In the genomic region with DNA sequence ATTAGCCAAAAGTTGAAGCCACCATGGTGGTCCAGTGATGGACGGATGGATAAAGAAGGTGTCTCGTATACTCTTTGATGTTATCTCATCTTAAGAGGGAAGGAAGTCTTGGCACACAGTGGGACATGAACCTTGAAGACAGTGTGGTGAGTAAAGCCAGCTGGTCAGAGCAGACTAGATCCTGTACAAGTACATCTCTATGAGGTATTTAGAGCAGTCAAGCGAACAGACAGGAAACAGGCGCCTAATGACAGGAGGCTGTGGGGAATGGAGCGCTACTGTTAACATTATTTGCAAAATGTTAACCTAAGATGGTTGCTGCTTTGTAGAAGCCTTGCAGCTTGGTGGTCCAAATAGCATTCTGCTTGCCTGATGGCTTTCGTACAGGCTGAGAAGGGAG, we compare ENCODE assay signal across 14 mouse cellular contexts.
"Had no signal": no experiment of that assay in that cellular context is flagged by ENCODE, and none has a peak within 500 bp of the region (broad histone marks: within the 10 kb centered on the region; RNA-seq: fewer than 3 reads in every experiment).

No protein-coding gene starts in this region.

- H3K27ac ChIP-seq: left cerebral cortex, adult 2 months; limb, embryonic 15.5 days; liver, embryonic 12.5 days; midbrain, embryonic 12.5 days; neural tube, embryonic 13.5 days; stomach, embryonic 15.5 days had no signal

- H3K36me3 ChIP-seq: limb, embryonic 15.5 days; liver, embryonic 12.5 days; midbrain, embryonic 12.5 days; neural tube, embryonic 13.5 days; stomach, embryonic 15.5 days had no signal

- H3K4me1 ChIP-seq: limb, embryonic 15.5 days; liver, embryonic 12.5 days; midbrain, embryonic 12.5 days; neural tube, embryonic 13.5 days; stomach, embryonic 15.5 days had no signal

- H3K27me3 ChIP-seq: liver, embryonic 12.5 days; midbrain, embryonic 12.5 days; neural tube, embryonic 13.5 days; stomach, embryonic 15.5 days had no signal

- H3K4me2 ChIP-seq: limb, embryonic 15.5 days; liver, embryonic 12.5 days; midbrain, embryonic 12.5 days; neural tube, embryonic 13.5 days; stomach, embryonic 15.5 days had no signal

- ATAC-seq: intestine, embryonic 16.5 days; liver, embryonic 12.5 days; midbrain, embryonic 16.5 days had no signal

- DNase-seq: kidney, adult 9 months; lung, postnatal 10 days; retina, postnatal 1 day; right cerebral cortex, postnatal 4 days; spleen, adult 18-20 months; thymus, postnatal 4 days had no signal

- H3K4me3 ChIP-seq: left cerebral cortex, adult 2 months; limb, embryonic 15.5 days; liver, embryonic 12.5 days; midbrain, embryonic 12.5 days; neural tube, embryonic 13.5 days; stomach, embryonic 15.5 days had no signal

- H3K9ac ChIP-seq: limb, embryonic 15.5 days; liver, embryonic 12.5 days; midbrain, embryonic 12.5 days; neural tube, embryonic 13.5 days; stomach, embryonic 15.5 days had no signal

- H3K9me3 ChIP-seq: limb, embryonic 15.5 days; liver, embryonic 12.5 days; midbrain, embryonic 12.5 days; neural tube, embryonic 13.5 days; stomach, embryonic 15.5 days had no signal
